Mouse (Mus musculus): ENCODE measurements around the gene Bhlhe41. TPM values are rescaled to one million over a fixed set of nuclear protein-coding genes. Genes with fewer than 3 reads are reported as not detected.

The Bhlhe41 gene
- total RNA-seq, 2 experiments from 2014 or later, result 12.4 to 15.2 TPM

DNA sequence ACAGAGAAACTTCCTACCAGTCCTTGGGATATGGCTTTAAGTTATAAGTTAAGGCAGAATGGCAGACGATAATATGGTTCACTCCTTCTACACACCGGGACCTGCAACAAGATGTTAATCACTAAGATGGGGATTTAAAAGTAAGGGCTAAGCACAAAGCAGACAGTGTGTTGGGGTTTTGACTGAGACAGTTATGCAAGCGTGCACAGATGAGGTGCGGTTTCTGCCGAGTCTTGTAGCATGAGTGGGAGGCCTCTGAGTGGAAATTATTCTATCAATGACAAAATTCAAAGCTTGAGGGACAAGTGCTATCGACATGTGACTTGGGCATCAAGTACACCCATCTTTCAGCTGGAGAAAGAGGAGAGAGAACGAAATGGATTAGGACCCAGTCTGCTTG lies 12.7 kb downstream of the Bhlhe41 start:
- intact Hi-C loops (cut with DNase I), result no loop called here
- DNase-seq (ENCODE audit: low spot score in 2 of 2), result no peak

GRCm38 (mm10) chr6:145851956-145852355 lies 13.4 kb downstream of the Bhlhe41 start:
- no peak for DNase-seq (ENCODE audit: low spot score in 2 of 2)
- intact Hi-C loops (cut with DNase I), result no loop called here

- intact Hi-C loops (cut with DNase I), result no loop called here
- DNase-seq (ENCODE audit: low spot score in 2 of 2), result no peak
These were observed 14.6 kb downstream of the Bhlhe41 start for GRCm38 (mm10) chr6:145850789-145851188.

GRCm38 (mm10) chr6:145847661-145848060 lies 17.7 kb downstream of the Bhlhe41 start:
- intact Hi-C loops (cut with DNase I), result no loop called here
- no peak for DNase-seq (ENCODE audit: low spot score in 2 of 2)

GRCm38 (mm10) chr6:145846948-145847347 lies 18.4 kb downstream of the Bhlhe41 start:
- DNase-seq (ENCODE audit: low spot score in 2 of 2), result no peak
- intact Hi-C loops (cut with DNase I), result no loop called here

- intact Hi-C loops (cut with DNase I), result no loop called here
- DNase-seq (ENCODE audit: low spot score in 2 of 2), result no peak
These were observed 19.3 kb downstream of the Bhlhe41 start for GRCm38 (mm10) chr6:145846076-145846475.

GRCm38 (mm10) chr6:145845611-145846010 lies 19.7 kb downstream of the Bhlhe41 start:
- DNase-seq (ENCODE audit: low spot score in 2 of 2), result no peak
- intact Hi-C loops (cut with DNase I), result no loop called here

DNA sequence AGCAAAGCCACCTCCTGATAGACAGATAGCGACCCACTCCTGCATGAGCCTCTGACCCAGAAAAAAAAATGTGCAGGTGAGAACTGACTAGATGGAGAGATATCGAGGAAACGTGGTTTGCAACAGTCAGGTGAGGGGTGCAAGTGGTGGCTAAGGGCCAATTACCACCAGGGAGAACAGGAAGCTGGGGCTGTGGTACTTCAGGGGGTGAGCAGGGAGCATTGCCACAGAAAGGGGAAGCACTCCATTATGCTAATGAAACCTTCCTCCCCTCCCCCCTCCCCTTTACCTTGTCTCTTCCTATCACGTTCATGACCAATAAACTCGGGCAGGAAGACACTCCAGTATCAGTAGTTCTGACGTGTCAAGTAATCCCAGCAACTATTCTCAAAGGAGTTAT lies 30.0 kb downstream of the Bhlhe41 start:
- no peak for DNase-seq (ENCODE audit: low spot score in 2 of 2)
- intact Hi-C loops (cut with DNase I), result no loop called here

DNA sequence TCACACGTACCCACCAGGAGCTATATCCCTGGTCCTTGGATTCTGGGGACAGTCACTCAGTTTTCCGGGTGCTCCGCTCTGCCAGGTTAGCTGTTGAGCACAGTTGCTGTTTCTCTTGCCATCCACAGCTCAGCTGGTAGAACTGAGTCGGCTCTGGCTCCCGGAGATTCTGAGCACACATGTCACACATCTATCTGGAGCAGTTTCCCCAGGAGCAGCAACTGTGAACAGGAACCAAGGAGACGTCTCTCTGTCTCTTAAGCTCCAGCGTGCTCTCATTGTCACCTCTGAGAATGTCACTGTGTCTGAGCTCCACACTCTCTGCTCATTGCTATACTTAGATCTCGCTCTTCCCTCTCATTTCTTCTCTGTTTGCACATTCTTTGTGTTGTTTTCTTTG lies 32.4 kb downstream of the Bhlhe41 start:
- intact Hi-C loops (cut with DNase I), result no loop called here
- peak in 1 of 2 experiments; percentile 61 for DNase-seq (ENCODE audit: low spot score in 2 of 2)

GRCm38 (mm10) chr6:145830617-145831016 lies 34.7 kb downstream of the Bhlhe41 start:
- intact Hi-C loops (cut with DNase I), result loop anchor here (2.0 kb wide), 1 partner anchor 442 kb away; no protein-coding TSS in a partner anchor
- no peak for DNase-seq (ENCODE audit: low spot score in 2 of 2)

DNA sequence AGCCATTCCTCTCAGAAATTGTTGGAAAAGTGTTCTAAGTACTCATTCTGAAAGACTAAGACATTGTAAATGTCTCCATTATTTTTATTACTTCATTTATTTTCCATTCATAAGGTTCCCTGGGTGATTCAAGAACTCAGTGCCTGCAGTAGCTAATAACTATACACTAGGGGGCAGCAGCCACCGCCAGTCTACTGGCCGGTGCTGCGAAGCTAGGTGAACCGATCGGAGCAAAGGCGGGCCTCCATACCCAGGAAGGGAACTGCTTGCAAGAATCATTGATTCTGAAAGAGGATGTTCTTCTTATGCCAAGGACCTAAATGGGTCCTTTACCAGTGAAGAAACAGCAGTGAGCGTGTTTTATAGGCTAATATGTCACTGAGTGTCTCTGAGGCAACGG lies 35.2 kb downstream of the Bhlhe41 start:
- intact Hi-C loops (cut with DNase I), result loop anchor here (2.0 kb wide), 1 partner anchor 443 kb away; no protein-coding TSS in a partner anchor
- DNase-seq (ENCODE audit: low spot score in 2 of 2), result peak; percentile 53 to 73

DNA sequence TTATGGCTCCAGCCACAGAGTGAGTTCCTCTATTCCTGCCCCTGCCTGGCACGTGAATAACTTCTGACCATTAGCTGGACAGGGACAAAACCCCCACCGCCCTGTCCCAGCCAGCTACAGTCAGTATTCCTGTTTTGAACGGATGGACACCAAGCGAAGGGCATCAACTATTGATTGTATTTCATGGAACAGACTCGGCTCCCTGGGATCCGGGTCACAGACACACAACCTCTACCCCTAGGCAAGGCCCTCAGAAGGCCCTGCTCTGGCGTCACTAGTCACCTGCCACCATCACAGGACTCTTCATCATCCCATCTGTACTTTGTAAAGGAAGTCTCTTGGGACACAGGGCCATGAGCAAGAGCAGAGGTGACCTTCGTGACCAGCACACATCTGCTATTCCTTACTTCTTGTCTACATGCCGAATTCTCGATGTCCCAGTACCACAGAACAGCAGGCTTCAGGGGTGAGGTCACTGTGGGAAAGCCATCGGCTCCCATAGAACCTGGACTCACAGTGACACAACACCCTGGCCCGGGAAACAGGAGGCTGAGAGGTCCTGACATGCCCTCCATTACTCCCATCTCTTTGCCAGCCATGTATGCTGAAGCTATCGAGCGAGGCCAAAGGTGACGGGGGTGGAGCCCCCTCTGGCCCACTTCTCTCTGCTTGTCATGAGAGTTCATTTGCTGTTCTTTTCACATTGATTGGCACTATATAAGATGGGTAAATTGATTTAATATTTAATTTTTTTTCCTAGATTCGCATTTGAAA lies 36.1 kb downstream of the Bhlhe41 start:
- intact Hi-C loops (cut with DNase I), result loop anchor here (5.0 kb wide), 1 partner anchor 583 kb away; no protein-coding TSS in a partner anchor
- DNase-seq (ENCODE audit: low spot score in 2 of 2), result no peak

DNA sequence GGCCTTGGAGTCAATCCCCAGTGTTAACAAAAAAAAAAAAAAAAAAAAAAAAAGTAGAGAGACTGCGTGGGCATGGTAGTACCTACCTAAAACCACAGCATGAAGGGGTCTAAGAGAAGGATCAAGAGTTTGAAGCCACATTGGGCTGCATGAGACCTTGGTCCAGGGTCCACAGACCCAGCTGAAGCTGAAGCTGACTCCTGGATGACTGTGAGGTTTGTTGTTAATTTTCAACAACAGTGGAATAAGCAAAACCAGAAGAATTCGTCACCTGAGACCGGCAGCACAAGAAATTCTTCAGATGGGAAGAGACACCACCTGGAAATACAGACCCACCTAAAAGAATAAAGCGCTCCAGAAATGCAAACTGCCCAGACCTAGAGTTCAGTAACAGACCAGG lies 39.1 kb downstream of the Bhlhe41 start:
- intact Hi-C loops (cut with DNase I), result loop anchor here (5.0 kb wide), 1 partner anchor 586 kb away; no protein-coding TSS in a partner anchor

DNA sequence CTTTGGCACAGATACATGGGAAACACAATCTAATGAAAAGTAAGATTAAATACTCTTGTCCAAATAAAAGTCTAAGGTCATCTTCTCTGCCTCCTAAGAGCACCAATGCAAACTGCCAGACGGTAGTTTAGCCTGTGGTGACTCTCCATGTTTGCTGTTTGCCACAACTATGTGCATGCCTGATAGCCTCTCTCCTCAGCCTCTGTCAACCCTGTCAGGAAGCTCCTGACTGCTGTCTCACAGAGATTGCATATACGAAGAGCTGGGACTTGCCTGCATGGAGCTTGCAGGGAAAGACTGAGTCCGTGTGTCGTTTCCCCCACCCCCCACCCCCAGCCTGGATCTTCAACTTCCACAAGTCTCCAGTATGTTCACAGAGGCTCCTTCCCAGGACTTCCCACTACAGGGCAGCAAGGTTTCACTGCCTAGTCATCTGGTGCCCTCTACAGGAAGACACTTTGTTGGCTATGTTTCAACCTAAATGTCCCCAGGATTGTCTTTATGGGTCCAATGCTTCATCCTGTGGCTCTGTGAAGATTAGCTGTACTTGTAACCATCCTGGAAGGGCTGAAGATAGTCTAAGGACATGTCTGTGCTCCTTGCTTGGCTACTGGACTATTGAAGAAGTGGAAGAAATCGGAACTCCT lies 41.6 kb downstream of the Bhlhe41 start:
- peak; percentile 28 to 33 for DNase-seq (ENCODE audit: low spot score in 2 of 2)

More for the DNA sequence above, 39.1 kb downstream of the Bhlhe41 start:
- no peak for DNase-seq (ENCODE audit: low spot score in 2 of 2)

DNA sequence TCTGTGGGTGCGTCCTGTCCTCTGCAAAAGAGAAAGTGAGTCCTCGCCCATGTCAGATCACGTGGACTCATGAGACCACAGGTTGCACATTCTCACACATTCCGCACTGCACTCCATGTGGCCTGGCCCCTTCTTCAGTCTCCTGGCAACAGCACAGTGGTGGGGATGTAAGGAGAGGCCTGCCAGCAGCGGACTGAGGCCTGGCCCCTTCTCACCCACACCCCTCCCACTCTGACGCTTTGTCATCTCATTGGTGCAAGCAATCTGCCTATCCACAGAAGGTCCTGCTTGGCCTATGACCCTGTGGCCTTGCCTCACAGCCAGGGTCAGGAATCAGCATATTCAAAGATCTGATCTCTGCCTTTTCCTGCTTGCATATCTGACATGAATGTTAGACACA lies 42.3 kb downstream of the Bhlhe41 start:
- no peak for DNase-seq (ENCODE audit: low spot score in 2 of 2)
- intact Hi-C loops (cut with DNase I), result loop anchor here (5.0 kb wide), 1 partner anchor 461 kb away; no protein-coding TSS in a partner anchor

More for the DNA sequence above, 41.6 kb downstream of the Bhlhe41 start:
- intact Hi-C loops (cut with DNase I), result loop anchor here (5.0 kb wide), 1 partner anchor 461 kb away; no protein-coding TSS in a partner anchor

- intact Hi-C loops (cut with DNase I), result loop anchor here (5.0 kb wide), 1 partner anchor 460 kb away; no protein-coding TSS in a partner anchor
- no peak for DNase-seq (ENCODE audit: low spot score in 2 of 2)
These were observed 43.1 kb downstream of the Bhlhe41 start for GRCm38 (mm10) chr6:145822218-145822617.

- no peak for DNase-seq (ENCODE audit: low spot score in 2 of 2)
- intact Hi-C loops (cut with DNase I), result no loop called here
These were observed 46.2 kb downstream of the Bhlhe41 start for GRCm38 (mm10) chr6:145819151-145819550.

DNA sequence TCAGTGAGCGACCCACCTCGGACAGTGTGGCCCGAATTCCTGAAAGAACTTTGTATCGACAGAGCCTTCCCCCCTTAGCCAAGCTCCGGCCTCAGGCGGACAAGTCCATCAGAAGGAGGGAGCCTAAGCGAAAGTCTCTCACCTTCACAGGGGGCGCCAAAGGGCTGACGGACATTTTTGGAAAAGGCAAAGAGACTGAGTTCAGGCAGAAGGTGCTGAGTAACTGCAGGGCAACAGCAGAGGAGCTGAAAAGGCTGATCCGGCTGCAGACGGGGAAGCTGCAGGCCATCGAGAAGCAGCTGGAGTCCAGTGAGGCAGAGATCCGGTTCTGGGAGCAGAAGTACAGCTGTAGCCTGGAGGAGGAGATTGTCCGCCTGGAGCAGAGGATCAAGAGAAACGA lies 50.2 kb downstream of the Bhlhe41 start:
- intact Hi-C loops (cut with DNase I), result no loop called here
- no peak for DNase-seq (ENCODE audit: low spot score in 2 of 2)

DNA sequence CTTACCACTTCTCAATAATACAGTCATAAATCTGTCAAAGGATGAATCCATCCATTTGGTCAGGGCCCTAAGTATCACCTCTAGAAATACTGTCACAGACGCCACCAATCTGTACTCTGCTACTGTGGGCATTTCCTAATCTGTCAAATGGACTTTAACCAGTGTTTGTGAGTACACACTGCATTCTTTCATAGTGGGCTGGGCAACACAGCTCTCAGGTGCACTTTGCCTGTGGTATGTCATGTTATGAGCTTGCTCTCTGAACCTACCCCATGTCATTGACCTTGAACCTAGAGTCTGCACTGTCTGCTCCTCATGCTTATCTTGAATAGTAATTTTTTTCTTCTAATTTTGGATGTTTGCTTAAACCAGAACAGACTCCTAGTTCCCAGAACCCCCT lies 54.2 kb downstream of the Bhlhe41 start:
- no peak for DNase-seq (ENCODE audit: low spot score in 2 of 2)
- intact Hi-C loops (cut with DNase I), result no loop called here

- intact Hi-C loops (cut with DNase I), result no loop called here
- no peak for DNase-seq (ENCODE audit: low spot score in 2 of 2)
These were observed 55.3 kb downstream of the Bhlhe41 start for GRCm38 (mm10) chr6:145810015-145810414.
